Mouse (Mus musculus): ENCODE data around the gene Prox2. TPM values are rescaled to one million over a fixed set of nuclear protein-coding genes. Genes with fewer than 3 reads are reported as not detected.

Gene Prox2
- polyA plus RNA-seq, 1 experiment, result 2.6 TPM

DNA sequence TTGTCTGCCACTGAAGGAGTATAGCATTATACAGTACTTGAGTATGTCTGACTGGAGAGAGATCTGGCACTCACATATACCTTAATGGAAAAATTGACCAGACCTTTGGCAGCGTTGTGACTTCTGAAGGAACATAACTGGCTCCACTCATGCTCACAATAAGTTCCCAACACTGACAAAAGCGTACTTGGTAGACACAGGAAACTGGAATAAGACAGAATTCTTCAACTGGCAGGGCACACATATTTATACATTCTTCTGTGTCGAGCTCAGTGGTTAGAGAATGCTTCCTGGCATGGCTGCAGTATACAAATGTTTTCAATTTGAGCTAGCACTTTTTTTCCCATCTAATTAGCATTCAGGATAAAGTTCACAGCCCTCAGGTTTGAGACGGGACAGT lies 25.6 kb downstream of the Prox2 start:
- no peak overlapping the region for H3K27ac ChIP-seq (ENCODE audit: control insufficient read depth, insufficient read depth, low read length)
- peaks cover 7% of the 10 kb centered on the region; the same call in 1 of the 2 replicates for H3K36me3 ChIP-seq (ENCODE audit: control insufficient read depth, insufficient read depth, low read length)
- no peak overlapping the region for H3K4me3 ChIP-seq (ENCODE audit: control insufficient read depth, insufficient read depth, low read length)
- TF ChIP-seq POLR2A (IDR thresholded peaks at IDR 0.05; ENCODE audit: control insufficient read depth, extremely low read depth, insufficient read depth, low read length, poor library complexity) (no peak), CTCF (IDR thresholded peaks at IDR 0.05; ENCODE audit: borderline replicate concordance, control insufficient read depth, extremely low read depth, insufficient read depth, low read length, poor library complexity) (no peak)
- H3K27me3 ChIP-seq (ENCODE audit: control insufficient read depth, insufficient read depth, low read length), result no peaks in the 10 kb centered on the region
- no peak for DNase-seq
- H3K4me1 ChIP-seq (replicated peaks; ENCODE audit: control insufficient read depth, insufficient read depth, low read length), result no peaks in the 10 kb centered on the region
- WGBS, result 92% methylated on average over 4 of the region's 4 CpGs

DNA sequence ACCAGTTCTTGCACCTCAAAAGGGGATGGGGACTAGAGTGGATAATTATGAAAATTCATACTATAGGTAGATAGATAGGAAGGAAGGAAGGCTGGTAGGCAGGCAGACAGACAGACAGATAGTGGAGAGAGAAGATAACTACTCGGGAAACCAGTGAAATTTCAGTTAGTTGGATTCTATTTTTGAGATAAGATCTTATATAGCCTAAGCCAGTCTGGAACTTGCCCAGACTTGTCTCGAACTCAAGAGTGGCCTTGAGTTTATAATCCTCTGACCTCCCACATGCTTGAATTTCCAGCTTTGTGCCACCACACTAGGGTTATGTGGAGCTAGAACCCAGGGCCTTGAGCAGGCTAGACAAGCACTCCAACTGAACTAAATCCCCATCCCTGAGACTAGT lies 26.3 kb downstream of the Prox2 start:
- Histone ChIP-seq H3K27ac (ENCODE audit: control insufficient read depth, insufficient read depth, low read length) (no peak overlapping the region), H3K4me1 (replicated peaks; ENCODE audit: control insufficient read depth, insufficient read depth, low read length) (no peaks in the 10 kb centered on the region), H3K36me3 (ENCODE audit: control insufficient read depth, insufficient read depth, low read length) (peaks cover 7% of the 10 kb centered on the region; the same call in 1 of the 2 replicates), H3K27me3 (ENCODE audit: control insufficient read depth, insufficient read depth, low read length) (no peaks in the 10 kb centered on the region), H3K4me3 (ENCODE audit: control insufficient read depth, insufficient read depth, low read length) (no peak overlapping the region)
- DNase-seq, result no peak
- no peak for TF ChIP-seq POLR2A (IDR thresholded peaks at IDR 0.05; ENCODE audit: control insufficient read depth, extremely low read depth, insufficient read depth, low read length, poor library complexity)
- no peak for TF ChIP-seq CTCF (IDR thresholded peaks at IDR 0.05; ENCODE audit: borderline replicate concordance, control insufficient read depth, extremely low read depth, insufficient read depth, low read length, poor library complexity)
- 62% methylated on average over 2 of the region's 2 CpGs for WGBS

DNA sequence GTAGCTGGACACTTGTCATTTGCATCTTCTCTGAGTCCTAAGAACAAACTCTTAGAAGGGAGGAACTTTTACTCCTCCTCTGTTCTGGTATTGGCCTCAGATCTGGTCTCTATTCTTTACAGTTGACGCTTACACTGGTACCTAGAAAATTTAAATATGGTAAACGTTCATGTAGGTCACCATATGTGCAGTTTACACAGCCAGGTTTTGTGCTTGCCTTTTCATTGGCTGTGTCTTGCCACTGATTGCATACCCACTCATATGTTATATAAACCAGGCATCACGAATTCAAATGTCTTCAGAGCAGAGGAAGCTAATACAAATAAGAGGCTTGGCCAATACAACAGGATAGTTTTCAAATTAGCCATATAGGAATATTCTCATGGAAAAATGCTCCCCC lies 33.5 kb downstream of the Prox2 start:
- no peak for DNase-seq
- H3K27me3 ChIP-seq (ENCODE audit: control insufficient read depth, insufficient read depth, low read length), result no peaks in the 10 kb centered on the region
- no peaks in the 10 kb centered on the region for H3K4me1 ChIP-seq (replicated peaks; ENCODE audit: control insufficient read depth, insufficient read depth, low read length)
- WGBS, result 95% methylated on average over 3 of the region's 3 CpGs
- TF ChIP-seq CTCF (IDR thresholded peaks at IDR 0.05; ENCODE audit: borderline replicate concordance, control insufficient read depth, extremely low read depth, insufficient read depth, low read length, poor library complexity) (no peak), POLR2A (IDR thresholded peaks at IDR 0.05; ENCODE audit: control insufficient read depth, extremely low read depth, insufficient read depth, low read length, poor library complexity) (no peak)
- H3K27ac ChIP-seq (ENCODE audit: control insufficient read depth, insufficient read depth, low read length), result no peak overlapping the region
- peaks cover 6% of the 10 kb centered on the region; the same call in 1 of the 2 replicates for H3K36me3 ChIP-seq (ENCODE audit: control insufficient read depth, insufficient read depth, low read length)
- H3K4me3 ChIP-seq (ENCODE audit: control insufficient read depth, insufficient read depth, low read length), result no peak overlapping the region

DNA sequence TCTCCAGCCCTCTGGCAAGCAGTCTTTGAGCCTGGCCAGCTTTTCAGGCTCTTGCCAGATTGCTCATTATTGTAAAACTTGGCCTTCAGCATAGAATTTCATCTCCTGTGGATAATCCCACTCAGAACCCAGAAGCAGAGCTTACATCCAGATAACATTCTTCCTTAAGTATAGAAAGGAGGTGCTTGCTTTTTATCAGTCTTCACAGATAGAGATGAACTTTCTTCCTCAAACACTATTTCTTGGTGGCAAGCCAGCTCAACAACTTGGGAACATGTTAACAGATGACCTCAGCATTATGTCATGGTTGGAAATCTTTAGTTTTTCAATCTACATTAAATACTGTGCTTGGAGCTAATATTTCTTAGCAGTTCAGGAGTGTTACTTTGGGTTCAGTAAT lies 39.5 kb downstream of the Prox2 start:
- Histone ChIP-seq H3K4me3 (ENCODE audit: control insufficient read depth, insufficient read depth, low read length) (no peak overlapping the region), H3K27ac (ENCODE audit: control insufficient read depth, insufficient read depth, low read length) (no peak overlapping the region), H3K27me3 (ENCODE audit: control insufficient read depth, insufficient read depth, low read length) (no peaks in the 10 kb centered on the region), H3K36me3 (ENCODE audit: control insufficient read depth, insufficient read depth, low read length) (peaks cover 30% of the 10 kb centered on the region), H3K4me1 (replicated peaks; ENCODE audit: control insufficient read depth, insufficient read depth, low read length) (no peaks in the 10 kb centered on the region)
- no peak for DNase-seq
- TF ChIP-seq CTCF (IDR thresholded peaks at IDR 0.05; ENCODE audit: borderline replicate concordance, control insufficient read depth, extremely low read depth, insufficient read depth, low read length, poor library complexity), result no peak
- TF ChIP-seq POLR2A (IDR thresholded peaks at IDR 0.05; ENCODE audit: control insufficient read depth, extremely low read depth, insufficient read depth, low read length, poor library complexity), result no peak

DNA sequence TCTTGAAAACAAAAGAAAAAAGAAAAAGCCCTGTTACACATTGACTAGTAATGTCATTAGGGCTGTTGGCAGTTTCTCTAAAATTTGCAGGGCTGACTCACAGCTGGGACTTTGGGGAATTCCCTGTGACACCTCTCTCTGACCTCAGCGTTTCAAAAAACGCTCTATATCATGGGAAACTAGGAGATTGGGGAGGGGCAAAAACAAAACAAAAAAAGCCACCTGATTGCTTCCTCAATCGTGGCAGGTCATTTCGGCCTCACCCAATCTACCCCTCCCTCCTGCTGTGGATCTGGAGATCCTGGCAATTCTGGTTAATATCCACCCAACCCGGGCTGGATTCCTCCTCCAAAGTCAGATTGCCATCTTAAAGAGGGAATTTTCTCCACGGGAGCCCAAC lies 59.3 kb downstream of the Prox2 start:
- Histone ChIP-seq H3K27me3 (ENCODE audit: control insufficient read depth, insufficient read depth, low read length) (no peaks in the 10 kb centered on the region), H3K36me3 (ENCODE audit: control insufficient read depth, insufficient read depth, low read length) (peaks cover 45% of the 10 kb centered on the region), H3K4me3 (ENCODE audit: control insufficient read depth, insufficient read depth, low read length) (no peak overlapping the region), H3K4me1 (replicated peaks; ENCODE audit: control insufficient read depth, insufficient read depth, low read length) (no peaks in the 10 kb centered on the region), H3K27ac (ENCODE audit: control insufficient read depth, insufficient read depth, low read length) (no peak overlapping the region)
- WGBS, result 80% methylated on average over 6 of the region's 6 CpGs
- TF ChIP-seq POLR2A (IDR thresholded peaks at IDR 0.05; ENCODE audit: control insufficient read depth, extremely low read depth, insufficient read depth, low read length, poor library complexity) (no peak), CTCF (IDR thresholded peaks at IDR 0.05; ENCODE audit: borderline replicate concordance, control insufficient read depth, extremely low read depth, insufficient read depth, low read length, poor library complexity) (no peak)
- no peak for DNase-seq

Other genes with a start within 250 kb of the Prox2 start
- 14.3 and 15.1 TPM in 2 replicates for gene Ltbp2, start 234.2 kb downstream of the Prox2 start, polyA plus RNA-seq (2012; rRNA removed)
- 44.1 and 66.2 TPM in 2 replicates for gene Fcf1, start 139.9 kb downstream of the Prox2 start, polyA plus RNA-seq (2012; rRNA removed)
- gene Arel1, start 139.9 kb downstream of the Prox2 start, polyA plus RNA-seq (2012; rRNA removed), result 41.1 and 42.1 TPM in 2 replicates
- 32.1 and 40.6 TPM in 2 replicates for gene Ylpm1, start 114.4 kb downstream of the Prox2 start, polyA plus RNA-seq (2012; rRNA removed)
- gene Dlst, start 74 bp upstream of the Prox2 start, polyA plus RNA-seq (2012; rRNA removed), result 131 and 135 TPM in 2 replicates
- 3.7 and 11.4 TPM in 2 replicates for gene Rps6kl1, start 40.5 kb upstream of the Prox2 start, polyA plus RNA-seq (2012; rRNA removed)
- gene Pgf, start 67.0 kb upstream of the Prox2 start, polyA plus RNA-seq (2012; rRNA removed), result 1.3 and 2.1 TPM in 2 replicates
- 191 and 250 TPM in 2 replicates for gene Eif2b2, start 108.7 kb upstream of the Prox2 start, polyA plus RNA-seq (2012; rRNA removed)
- 4.7 and 5.5 TPM in 2 replicates for gene Mlh3, start 159.8 kb upstream of the Prox2 start, polyA plus RNA-seq (2012; rRNA removed)
- 14.2 and 15.3 TPM in 2 replicates for gene Acyp1, start 177.7 kb upstream of the Prox2 start, polyA plus RNA-seq (2012; rRNA removed)
- 0.05 and 0.15 TPM in 2 replicates for gene Zc2hc1c, start 177.8 kb upstream of the Prox2 start, polyA plus RNA-seq (2012; rRNA removed)
- 32.1 and 34.7 TPM in 2 replicates for gene Nek9, start 228.6 kb upstream of the Prox2 start, polyA plus RNA-seq (2012; rRNA removed)